ENCODE assay signal across 22 mouse cellular contexts in the genomic region with DNA sequence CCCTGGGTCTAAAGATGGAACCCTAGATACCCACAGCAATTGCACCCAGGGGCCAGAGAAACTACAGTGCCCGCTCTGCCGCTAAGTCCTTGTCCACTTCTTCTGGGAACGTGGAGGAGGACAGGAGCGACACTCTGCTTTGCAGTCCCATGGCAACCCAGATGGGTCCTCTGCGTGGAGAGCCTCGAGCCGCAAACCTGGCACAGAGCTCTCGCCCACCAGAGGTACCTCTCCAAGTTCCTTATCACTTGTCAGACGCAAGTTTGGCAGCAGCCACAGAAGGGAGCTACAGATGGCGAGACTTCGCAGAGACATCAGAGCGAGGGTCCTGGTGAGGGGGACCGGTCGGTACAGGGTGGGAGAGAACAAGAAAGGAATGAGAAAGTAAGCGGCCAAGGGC.
DNase-seq lines count a peak whose midpoint lies in the region; ATAC-seq lines count a peak whose summit lies in the region.
"Had no signal": no experiment of that assay in that cellular context is flagged by ENCODE, and none has a peak within 500 bp of the region (broad histone marks: within the 10 kb centered on the region; RNA-seq: fewer than 3 reads in every experiment).

No protein-coding gene starts in this region.

- H3K27ac ChIP-seq in neural tube, embryonic 15.5 days (replicated peaks): no peak overlapping the region
- H3K27ac ChIP-seq: gastrocnemius, adult 2 months; hindbrain, embryonic 15.5 days; kidney, embryonic 15.5 days; limb, embryonic 13.5 days; liver, embryonic 14.5 days; lung, embryonic 15.5 days; macrophage had no signal

- no peaks in the 10 kb centered on the region for H3K36me3 ChIP-seq in neural tube, embryonic 15.5 days
- H3K36me3 ChIP-seq: G1E; hindbrain, embryonic 15.5 days; kidney, embryonic 15.5 days; limb, embryonic 13.5 days; lung, embryonic 15.5 days; midbrain, embryonic 10.5 days had no signal

- intact Hi-C loops in left cerebral cortex, postnatal 25 days (cut with DNase I): loop anchor here (5.0 kb wide), 1 partner anchor 245 kb away; no protein-coding TSS in a partner anchor

- H3K9ac ChIP-seq in neural tube, embryonic 15.5 days (replicated peaks): no peak overlapping the region
- H3K9ac ChIP-seq: hindbrain, embryonic 15.5 days; kidney, embryonic 15.5 days; limb, embryonic 13.5 days; liver, embryonic 14.5 days; lung, embryonic 15.5 days had no signal

- no peak for ATAC-seq in neural tube, embryonic 15.5 days (ENCODE audit: low FRiP score)
- ATAC-seq: intestine, embryonic 16.5 days had no signal

- peaks cover 29% of the 10 kb centered on the region for H3K4me1 ChIP-seq in neural tube, embryonic 15.5 days

- WGBS in neural tube, embryonic 15.5 days: 88% methylated on average over 15 of the region's 15 CpGs

- peak; percentile 51 for DNase-seq in layer of hippocampus, adult 9-11 months
- no peak for DNase-seq in layer of hippocampus, postnatal 14 days (ENCODE audit: low spot score in 2 of 2)
- DNase-seq in frontal cortex, adult 2 months (ENCODE audit: extremely low spot score in 1 of 2, low spot score in 1 of 2): peak; percentile 45 to 53
- peak; percentile 36 to 80 for DNase-seq in left cerebral cortex, postnatal 25 days (ENCODE audit: low spot score in 2 of 2)
- DNase-seq in right cerebral cortex, postnatal 4 days: peak; percentile 60
- no peak for DNase-seq in lung, postnatal 10 days
- no peak for DNase-seq in gastrocnemius, postnatal 10 days
- DNase-seq: cerebellum, adult 9-10 months; gastrocnemius, adult 2 months; heart, adult 18-20 months; heart, postnatal 4 days had no signal

- no peaks in the 10 kb centered on the region for H3K27me3 ChIP-seq in neural tube, embryonic 15.5 days (replicated peaks)
- H3K27me3 ChIP-seq: hindbrain, embryonic 15.5 days; kidney, embryonic 15.5 days; lung, embryonic 15.5 days had no signal

- no peak overlapping the region for H3K4me2 ChIP-seq in neural tube, embryonic 15.5 days
- H3K4me2 ChIP-seq: hindbrain, embryonic 15.5 days; kidney, embryonic 15.5 days; limb, embryonic 13.5 days; lung, embryonic 15.5 days had no signal

- H3K9me3 ChIP-seq in neural tube, embryonic 15.5 days (replicated peaks): no peaks in the 10 kb centered on the region
- H3K9me3 ChIP-seq: hindbrain, embryonic 15.5 days; kidney, embryonic 15.5 days; limb, embryonic 13.5 days; lung, embryonic 15.5 days; midbrain, embryonic 10.5 days had no signal

- H3K4me3 ChIP-seq in neural tube, embryonic 15.5 days (replicated peaks): no peak overlapping the region
- H3K4me3 ChIP-seq: gastrocnemius, adult 2 months; hindbrain, embryonic 15.5 days; kidney, embryonic 15.5 days; left cerebral cortex, adult 2 months; limb, embryonic 13.5 days; lung, embryonic 15.5 days; midbrain, embryonic 10.5 days had no signal

Comparison
In these comparisons a context has a peak if more than half of its experiments do, and no peak if none do; other contexts are left out.
1. DNase-seq: peak in layer of hippocampus, adult 9-11 months (single experiment), frontal cortex, adult 2 months (2 of 2), left cerebral cortex, postnatal 25 days (2 of 2) and right cerebral cortex, postnatal 4 days (single experiment); none in layer of hippocampus, postnatal 14 days (0 of 2), lung, postnatal 10 days (single experiment) and gastrocnemius, postnatal 10 days (single experiment).